Mouse (Mus musculus) frontal cortex, postnatal 25 days (tissue): ENCODE data around the gene Dlx1.

Source experiments
- DNase-seq, 2 experiments: peaks; one replicate each; pipeline ENCODE4 v3.0.0; 2022; ENCODE audit warnings: low spot score in 2 of 2

Gene Dlx1

GRCm38 (mm10) chr2:71528014-71528713, at the start of gene Dlx1:
Gene Dlx1 (plus strand): TSS chr2:71528113.
- DNase-seq, result no peak

- DNase-seq, result no peak
Measured at GRCm38 (mm10) chr2:71479917-71480316, 48.0 kb upstream of the Dlx1 start.

- no peak for DNase-seq
Measured at GRCm38 (mm10) chr2:71481825-71482224, 46.1 kb upstream of the Dlx1 start.

GRCm38 (mm10) chr2:71483046-71483716, 44.7 kb upstream of the Dlx1 start:
- DNase-seq, result no peak

DNA sequence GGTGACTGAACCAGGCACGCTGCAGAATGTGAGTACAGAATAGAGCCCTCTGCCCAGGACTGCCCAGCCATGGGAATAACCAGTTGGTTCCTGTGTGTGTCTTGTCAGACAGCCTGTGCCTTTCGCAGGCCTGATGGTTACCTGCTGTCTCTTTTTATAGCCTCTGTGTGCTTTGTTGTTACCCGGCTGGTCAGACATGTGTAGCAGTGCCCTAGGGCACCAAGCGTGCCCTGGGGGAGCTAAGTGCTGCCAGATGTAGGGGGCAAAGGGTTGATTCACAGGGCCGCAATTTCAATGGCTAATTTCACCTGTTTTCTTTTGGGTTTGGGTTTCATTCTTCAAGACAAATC, 44.2 kb upstream of the Dlx1 start:
- no peak for DNase-seq

- no peak for DNase-seq
Measured at GRCm38 (mm10) chr2:71491295-71491694, 36.6 kb upstream of the Dlx1 start.

DNA sequence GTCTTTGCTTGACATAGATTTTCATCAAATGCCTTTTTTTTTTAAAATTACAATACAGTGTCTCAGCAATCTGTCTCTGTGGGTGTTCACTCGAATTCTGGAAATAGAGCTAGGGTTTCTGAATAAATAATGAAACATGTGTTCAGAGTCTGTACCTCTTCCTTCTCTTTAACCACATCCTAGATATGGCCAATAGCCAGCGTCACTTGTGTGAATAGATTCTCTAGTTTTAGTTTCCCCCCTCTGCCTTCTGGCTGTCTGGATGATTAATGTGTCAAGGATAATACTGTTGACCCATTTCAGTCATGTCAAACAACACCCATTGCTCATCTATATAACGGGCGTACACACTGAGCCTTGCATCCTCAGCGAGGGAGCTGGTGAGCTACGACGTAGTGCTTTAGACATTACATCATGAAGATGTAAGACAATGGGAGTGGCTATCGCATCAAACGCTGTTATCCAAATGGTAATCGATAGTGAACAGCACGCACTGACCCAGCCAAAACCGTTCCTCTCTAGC, 34.7 kb upstream of the Dlx1 start:
- DNase-seq, result no peak

GRCm38 (mm10) chr2:71494503-71494902, 33.4 kb upstream of the Dlx1 start:
- no peak for DNase-seq

DNA sequence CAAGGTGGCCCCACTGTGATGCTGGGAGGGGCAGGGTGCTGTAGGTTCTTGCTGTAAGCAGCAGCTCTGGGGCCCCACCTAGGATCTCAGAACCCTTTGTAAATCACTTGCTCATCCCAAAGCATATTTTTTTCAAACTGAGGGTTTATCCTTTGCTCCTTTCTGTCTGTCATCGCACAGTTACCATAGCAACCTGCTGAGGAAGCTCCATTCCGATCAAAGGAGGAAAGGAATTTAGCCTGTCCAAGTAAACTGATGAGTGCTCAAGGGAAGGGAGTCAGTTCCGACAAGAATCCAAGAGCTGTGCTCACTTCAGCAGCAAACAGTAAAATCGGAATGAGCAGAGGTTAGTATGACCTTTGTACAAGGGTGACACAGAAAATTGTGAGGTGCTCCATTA, 32.9 kb upstream of the Dlx1 start:
- no peak for DNase-seq

- no peak for DNase-seq
Measured at GRCm38 (mm10) chr2:71497175-71497574, 30.7 kb upstream of the Dlx1 start.

DNA sequence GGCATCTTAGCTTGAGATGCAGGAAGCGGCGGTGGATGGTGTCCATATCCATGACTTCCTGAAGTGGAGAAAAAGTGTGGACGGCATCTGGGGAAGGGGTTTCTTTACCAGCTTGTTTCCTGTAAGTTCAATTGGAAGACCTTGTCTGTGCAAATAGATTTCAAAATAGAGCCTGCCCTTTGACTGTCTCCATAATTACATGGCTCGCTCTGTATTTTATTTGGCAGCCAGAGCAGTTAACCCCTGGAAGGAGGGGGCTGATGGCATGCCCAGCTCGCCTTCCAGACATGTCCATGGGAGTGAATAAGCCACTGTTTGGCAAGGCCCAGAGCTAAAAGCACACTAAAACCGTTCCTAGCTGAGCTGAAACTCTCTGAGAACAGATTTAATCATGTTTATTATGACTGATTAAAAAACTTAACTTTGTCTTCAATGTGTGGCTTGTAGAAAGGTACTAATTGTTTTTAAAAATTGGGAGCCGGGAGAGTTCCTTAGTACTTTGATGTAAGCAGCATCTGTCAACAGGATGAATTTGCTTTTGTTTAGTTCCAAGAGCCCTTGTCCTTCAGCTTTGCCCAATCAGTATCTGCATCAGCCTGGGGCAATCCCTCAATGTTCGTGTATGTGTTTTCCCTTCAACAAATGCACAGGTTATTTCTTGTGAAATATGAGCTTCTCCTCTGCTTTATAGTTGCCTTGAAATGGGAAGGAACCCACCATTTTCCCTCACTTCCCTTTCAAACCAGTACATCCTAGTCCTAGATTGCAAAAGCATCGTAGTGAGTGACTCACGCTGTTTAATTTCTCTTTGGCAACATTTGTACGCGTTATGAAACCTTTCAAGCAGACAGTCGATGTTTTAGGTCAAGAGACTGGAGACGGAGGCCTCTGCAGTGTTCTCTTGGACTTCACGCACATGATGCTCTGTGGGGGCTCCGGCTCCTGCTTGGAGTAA, 28.4 kb upstream of the Dlx1 start:
- no peak for DNase-seq

DNA sequence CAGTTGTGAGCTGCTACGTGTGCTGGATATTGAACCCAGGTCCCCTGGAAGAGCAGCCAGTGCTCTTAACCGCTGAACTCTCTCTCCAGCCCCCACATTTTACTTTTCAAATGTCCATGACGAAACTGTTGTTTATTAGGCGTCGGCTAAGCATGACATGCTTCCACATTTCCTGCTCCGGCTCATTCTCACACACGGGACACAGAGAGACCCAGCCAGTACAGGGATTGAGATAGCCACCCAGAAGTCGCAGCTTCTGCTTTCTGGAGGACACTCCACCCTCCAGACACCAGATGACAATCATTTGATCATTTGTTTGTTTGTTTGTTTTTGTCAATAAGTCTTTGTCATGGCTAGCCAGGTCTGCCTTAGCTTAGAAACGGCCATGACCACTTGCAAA, 23.1 kb upstream of the Dlx1 start:
- no peak for DNase-seq

DNA sequence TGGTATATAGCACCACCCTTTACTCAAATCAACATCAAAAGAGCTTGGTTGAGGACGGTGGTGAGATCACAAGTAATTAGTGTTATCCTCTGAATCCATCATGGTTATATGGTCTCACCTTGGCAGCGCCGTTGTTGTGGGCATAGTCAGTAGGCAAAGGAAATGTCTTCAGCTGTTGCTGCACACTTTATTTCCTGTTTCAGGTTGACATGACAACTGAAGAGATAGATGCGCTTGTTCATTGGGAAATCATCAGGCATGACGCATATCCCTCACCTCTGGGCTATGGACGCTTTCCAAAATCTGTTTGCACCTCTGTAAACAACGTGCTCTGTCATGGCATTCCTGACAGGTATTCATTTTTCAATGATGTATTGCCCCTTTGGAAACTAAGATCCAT, 16.7 kb upstream of the Dlx1 start:
- DNase-seq, result no peak

- DNase-seq, result no peak
Measured at GRCm38 (mm10) chr2:71512326-71512725, 15.6 kb upstream of the Dlx1 start.

DNA sequence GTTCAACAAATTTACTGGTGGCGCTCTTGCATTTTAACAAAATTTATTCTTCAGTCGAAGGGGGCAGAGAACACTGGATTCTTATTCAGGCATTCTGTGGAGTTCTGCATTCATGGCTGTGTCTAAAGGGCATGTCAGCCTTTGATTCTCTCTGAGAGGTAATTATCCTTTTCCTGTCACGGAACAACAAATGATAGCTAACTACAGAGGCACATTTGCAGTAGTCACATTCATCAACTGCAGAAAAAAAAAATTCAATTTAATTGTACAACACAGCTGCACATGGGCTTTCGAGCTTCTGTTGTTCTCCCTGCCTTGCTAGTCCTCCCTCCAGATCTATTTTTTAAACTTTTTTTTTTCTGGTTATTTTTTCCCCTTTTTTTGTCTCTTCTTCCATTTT, 10.9 kb upstream of the Dlx1 start:
- DNase-seq, result no peak

DNA sequence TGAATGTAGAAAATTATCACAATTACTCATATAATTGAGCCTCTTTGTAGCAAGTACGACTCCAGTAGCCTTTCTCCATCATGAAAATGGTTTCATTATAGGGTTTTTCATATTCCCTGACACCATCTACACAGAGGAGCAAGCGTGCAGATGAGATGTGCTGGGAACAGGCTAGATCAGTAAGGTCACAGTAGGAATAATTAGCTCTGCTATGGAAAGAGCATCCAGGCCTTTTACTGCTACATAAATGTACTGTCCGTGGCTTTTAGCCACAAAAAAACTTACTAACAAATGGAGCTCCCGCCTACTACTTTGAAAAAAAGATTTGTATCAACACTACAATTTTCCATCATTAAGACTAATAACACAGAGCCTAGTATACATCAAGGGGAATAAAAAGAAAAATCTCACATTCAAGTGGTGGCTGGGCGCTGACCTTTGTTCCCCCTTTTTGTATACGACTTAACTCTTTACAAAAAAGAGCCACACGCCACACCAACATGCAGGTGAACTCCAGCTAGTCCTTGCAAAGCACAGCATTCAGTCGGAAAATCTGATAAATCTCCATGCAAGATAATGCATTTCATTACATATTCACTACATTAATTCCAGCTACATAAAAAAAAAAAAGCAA, 10.3 kb upstream of the Dlx1 start:
- DNase-seq, result no peak

GRCm38 (mm10) chr2:71522871-71523270, 5.0 kb upstream of the Dlx1 start:
- DNase-seq, result no peak

DNA sequence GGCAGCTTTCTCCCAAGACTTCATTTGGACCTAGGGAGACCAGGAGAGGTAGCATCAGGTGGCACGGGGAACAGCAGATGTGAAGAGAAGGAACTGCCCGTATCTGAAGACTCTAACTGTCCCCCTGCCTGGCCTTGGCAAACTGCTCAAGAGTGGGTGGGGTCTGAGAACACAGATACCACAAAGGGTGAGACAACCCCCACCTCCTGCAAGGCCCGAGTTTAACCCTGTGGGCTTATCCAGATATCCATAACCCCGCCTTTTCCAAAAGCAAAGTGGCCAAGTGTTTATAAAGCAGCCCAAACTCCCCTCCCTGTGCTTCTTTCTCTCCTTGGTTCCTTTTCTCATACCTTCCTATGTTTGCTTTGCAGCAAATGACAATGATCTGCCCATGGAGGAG, 4.5 kb upstream of the Dlx1 start:
- DNase-seq, result no peak

- DNase-seq, result no peak
Measured at GRCm38 (mm10) chr2:71524763-71525162, 3.1 kb upstream of the Dlx1 start.

- DNase-seq, result no peak
Measured at GRCm38 (mm10) chr2:71526595-71527322, 1.2 kb upstream of the Dlx1 start.

- DNase-seq, result no peak
Measured at GRCm38 (mm10) chr2:71527323-71528013, 445 bp upstream of the Dlx1 start.
